ENCODE assay signal across 10 mouse cellular contexts in genomic region chr6:55579105-55579504, GRCm38 (mm10).
DNase-seq lines count a peak whose midpoint lies in the region; ATAC-seq lines count a peak whose summit lies in the region.
"Had no signal": no experiment of that assay in that cellular context is flagged by ENCODE, and none has a peak within 500 bp of the region (broad histone marks: within the 10 kb centered on the region; RNA-seq: fewer than 3 reads in every experiment).

No protein-coding gene starts in this region.

- H3K9ac ChIP-seq in embryonic facial prominence, embryonic 11.5 days (replicated peaks; ENCODE audit: low read length) = no peak overlapping the region
- no peak overlapping the region for H3K9ac ChIP-seq in hindbrain, embryonic 12.5 days
- H3K9ac ChIP-seq in neural tube, embryonic 14.5 days (replicated peaks; ENCODE audit: low read depth, low read length) = no peak overlapping the region

- no peaks in the 10 kb centered on the region for H3K4me1 ChIP-seq in embryonic facial prominence, embryonic 11.5 days (ENCODE audit: control insufficient read depth, insufficient read depth, low read length)
- 0 out of 2 replicates have a peak, but pooled peaks cover 3% of the 10 kb centered on the region for H3K4me1 ChIP-seq in hindbrain, embryonic 12.5 days
- peaks cover 5% of the 10 kb centered on the region; the same call in 1 of the 2 replicates for H3K4me1 ChIP-seq in neural tube, embryonic 14.5 days (ENCODE audit: control insufficient read depth, insufficient read depth, low read length)

- no peak overlapping the region for H3K4me3 ChIP-seq in embryonic facial prominence, embryonic 11.5 days (ENCODE audit: low read depth, low read length)
- H3K4me3 ChIP-seq in hindbrain, embryonic 12.5 days = no peak overlapping the region
- H3K4me3 ChIP-seq in neural tube, embryonic 14.5 days (ENCODE audit: low read depth, low read length) = no peak overlapping the region

- H3K4me2 ChIP-seq in embryonic facial prominence, embryonic 11.5 days (ENCODE audit: low read depth, low read length) = no peak overlapping the region
- H3K4me2 ChIP-seq in hindbrain, embryonic 12.5 days (replicated peaks) = no peak overlapping the region
- peak overlapping the region; percentile 7; the same call in 1 of the 2 replicates for H3K4me2 ChIP-seq in neural tube, embryonic 14.5 days (ENCODE audit: low read depth, low read length)

- no peaks in the 10 kb centered on the region for H3K9me3 ChIP-seq in embryonic facial prominence, embryonic 11.5 days (replicated peaks; ENCODE audit: control insufficient read depth, low read length)
- H3K9me3 ChIP-seq in hindbrain, embryonic 12.5 days (replicated peaks) = no peaks in the 10 kb centered on the region
- H3K9me3 ChIP-seq in neural tube, embryonic 14.5 days (ENCODE audit: control insufficient read depth, low read length) = no peaks in the 10 kb centered on the region

- intact Hi-C loops in left cerebral cortex, postnatal 4 days (cut with DNase I) = no loop called here

- H3K27me3 ChIP-seq in embryonic facial prominence, embryonic 11.5 days (ENCODE audit: control insufficient read depth, insufficient read depth, low read length) = no peaks in the 10 kb centered on the region
- H3K27me3 ChIP-seq in hindbrain, embryonic 12.5 days = no peaks in the 10 kb centered on the region
- no peaks in the 10 kb centered on the region for H3K27me3 ChIP-seq in neural tube, embryonic 14.5 days (ENCODE audit: control insufficient read depth, insufficient read depth, low read length)

- ATAC-seq in embryonic facial prominence, embryonic 11.5 days (replicated peaks; ENCODE audit: insufficient number of reproducible peaks, low FRiP score, low TSS enrichment, low read depth) = no peak
- peak; percentile 53 for ATAC-seq in hindbrain, embryonic 12.5 days (ENCODE audit: low FRiP score)
- ATAC-seq in neural tube, embryonic 14.5 days (ENCODE audit: low read depth) = peak; percentile 81

- H3K27ac ChIP-seq in embryonic facial prominence, embryonic 11.5 days (replicated peaks; ENCODE audit: low read depth, low read length) = no peak overlapping the region
- H3K27ac ChIP-seq in hindbrain, embryonic 12.5 days = peak overlapping the region; percentile 72; the same call in 1 of the 2 replicates
- H3K27ac ChIP-seq in neural tube, embryonic 14.5 days (ENCODE audit: low read depth, low read length) = peak overlapping the region; percentile 80
- H3K27ac ChIP-seq: left cerebral cortex, adult 2 months had no signal

- 52% methylated on average over 5 of the region's 5 CpGs for WGBS in embryonic facial prominence, embryonic 11.5 days
- 54% methylated on average over 5 of the region's 5 CpGs for WGBS in hindbrain, embryonic 12.5 days
- WGBS in neural tube, embryonic 14.5 days = 30% methylated on average over 5 of the region's 5 CpGs

- H3K36me3 ChIP-seq in embryonic facial prominence, embryonic 11.5 days (replicated peaks; ENCODE audit: control insufficient read depth, insufficient read depth, low read depth, low read length) = no peaks in the 10 kb centered on the region
- H3K36me3 ChIP-seq in hindbrain, embryonic 12.5 days = no peaks in the 10 kb centered on the region
- H3K36me3 ChIP-seq in neural tube, embryonic 14.5 days (ENCODE audit: control insufficient read depth, insufficient read depth, low read length) = no peaks in the 10 kb centered on the region

- peak; percentile 19 for DNase-seq in left cerebral cortex, postnatal 4 days
- no peak for DNase-seq in left cerebral cortex, adult 18-20 months (ENCODE audit: low spot score in 2 of 2)
- DNase-seq in embryonic facial prominence, embryonic 11.5 days (ENCODE audit: low spot score) = peak; percentile 30
- no peak for DNase-seq in lung, postnatal 36 days
- DNase-seq in B cell, adult 2 months = no peak
- DNase-seq: adrenal gland, adult 8-10 months; liver had no signal

Comparison
In these comparisons a context has a peak if more than half of its experiments do, and no peak if none do; other contexts are left out.
1. DNase-seq: peak in left cerebral cortex, postnatal 4 days (single experiment) and embryonic facial prominence, embryonic 11.5 days (single experiment); none in left cerebral cortex, adult 18-20 months (0 of 2), lung, postnatal 36 days (single experiment) and B cell, adult 2 months (0 of 2).